8 mouse cellular contexts compared by ENCODE assay signal in genomic region chr16:38475681-38476311, GRCm38 (mm10). TPM values are rescaled to one million over a fixed set of nuclear protein-coding genes. Genes with fewer than 3 reads are reported as not detected.
DNase-seq lines count a peak whose midpoint lies in the region; ATAC-seq and TF ChIP-seq lines count a peak whose summit lies in the region.

No protein-coding gene starts in this region.

- TF ChIP-seq CTCF in E14TG2a.4 (conservative IDR thresholded peaks at IDR 0.05; ENCODE audit: low read length) = no peak

- H3K27ac ChIP-seq in forebrain, embryonic 15.5 days (replicated peaks) = no peak overlapping the region
- no peak overlapping the region for H3K27ac ChIP-seq in liver, embryonic 15.5 days (replicated peaks)

- H3K9ac ChIP-seq in forebrain, embryonic 15.5 days (replicated peaks) = no peak overlapping the region
- peak overlapping the region; percentile 51; the same call in 1 of the 2 replicates for H3K9ac ChIP-seq in liver, embryonic 15.5 days

- peaks cover 64% of the 10 kb centered on the region for H3K4me1 ChIP-seq in E14TG2a.4 (replicated peaks; ENCODE audit: low read depth, low read length)
- H3K4me1 ChIP-seq in forebrain, embryonic 15.5 days = peaks cover 11% of the 10 kb centered on the region; the same call in 1 of the 2 replicates
- H3K4me1 ChIP-seq in liver, embryonic 15.5 days (replicated peaks) = peaks cover 49% of the 10 kb centered on the region

- H3K4me3 ChIP-seq in E14TG2a.4 (replicated peaks; ENCODE audit: low read length) = peak overlapping the region; percentile 69
- no peak overlapping the region for H3K4me3 ChIP-seq in forebrain, embryonic 15.5 days
- H3K4me3 ChIP-seq in liver, embryonic 15.5 days (replicated peaks) = peak overlapping the region; percentile 59; the same call in 1 of the 2 replicates

- 62% methylated on average over 4 of the region's 4 CpGs for WGBS in forebrain, embryonic 15.5 days
- WGBS in liver, embryonic 15.5 days (ENCODE audit: insufficient replicate concordance) = 32% methylated on average over 4 of the region's 4 CpGs

- no peaks in the 10 kb centered on the region for H3K9me3 ChIP-seq in E14TG2a.4 (ENCODE audit: low read length)
- no peaks in the 10 kb centered on the region; the same call in 1 of the 2 replicates for H3K9me3 ChIP-seq in forebrain, embryonic 15.5 days
- H3K9me3 ChIP-seq in liver, embryonic 15.5 days (replicated peaks) = no peaks in the 10 kb centered on the region

- H3K36me3 ChIP-seq in E14TG2a.4 (ENCODE audit: insufficient read depth, low read length) = no peaks in the 10 kb centered on the region; the same call in 1 of the 2 replicates
- no peaks in the 10 kb centered on the region for H3K36me3 ChIP-seq in forebrain, embryonic 15.5 days
- no peaks in the 10 kb centered on the region for H3K36me3 ChIP-seq in liver, embryonic 15.5 days (replicated peaks)

- ATAC-seq in forebrain, embryonic 15.5 days (replicated peaks) = no peak
- ATAC-seq in liver, embryonic 15.5 days (ENCODE audit: insufficient read depth) = no peak

- H3K27me3 ChIP-seq in E14TG2a.4 (ENCODE audit: insufficient read depth, low read length) = no peaks in the 10 kb centered on the region; the same call in 1 of the 2 replicates
- H3K27me3 ChIP-seq in forebrain, embryonic 15.5 days = no peaks in the 10 kb centered on the region
- no peaks in the 10 kb centered on the region for H3K27me3 ChIP-seq in liver, embryonic 15.5 days

- DNase-seq in heart, adult 11 months = peak; percentile 90
- no peak for DNase-seq in heart, adult 8-10 months (ENCODE audit: low spot score)
- no peak for DNase-seq in embryo, embryonic 9.5 days (ENCODE audit: extremely low spot score)
- DNase-seq in frontal cortex, adult 2 months (ENCODE audit: extremely low spot score in 1 of 2, low spot score in 1 of 2) = no peak
- no peak for DNase-seq in thymus, postnatal 10 days (ENCODE audit: low spot score in 2 of 2)

- H3K4me2 ChIP-seq in forebrain, embryonic 15.5 days (replicated peaks) = peak overlapping the region; percentile 68
- peak overlapping the region; percentile 88 for H3K4me2 ChIP-seq in liver, embryonic 15.5 days

RNA-seq across cellular contexts. Expression of gene Cd80, which starts 20.4 kb away (rescaled TPM):
- total RNA-seq in heart, adult 8-10 months (2022) = 1 to 10 TPM in 1 of 4 experiments, under 1 TPM in 3; 0.54 to 1.3 (median 0.77) TPM
- 0.55 and 0.59 TPM in 2 replicates for polyA plus RNA-seq in forebrain, embryonic 15.5 days (2015; fragmentation: Nextera tagmentation; extraction: Ambion mirVana)
- 0.21 and 0.28 TPM in 2 replicates for polyA plus RNA-seq in liver, embryonic 15.5 days (2015; fragmentation: Nextera tagmentation; extraction: Ambion mirVana)
- polyA plus RNA-seq in frontal cortex, adult 2 months (2012; rRNA removed) = 0.48 TPM in 2 replicates

RNA-seq across cellular contexts. Expression of gene Adprh, which starts 23.3 kb away (rescaled TPM):
- total RNA-seq in heart, adult 8-10 months (2022) = 10 to 100 TPM; 23.8 to 24.8 (median 24.0) TPM
- polyA plus RNA-seq in forebrain, embryonic 15.5 days (2015; fragmentation: Nextera tagmentation; extraction: Ambion mirVana) = 131 and 141 TPM in 2 replicates
- polyA plus RNA-seq in liver, embryonic 15.5 days (2015; fragmentation: Nextera tagmentation; extraction: Ambion mirVana) = 29.4 and 32.4 TPM in 2 replicates
- polyA plus RNA-seq in frontal cortex, adult 2 months (2012; rRNA removed) = 59.6 and 61.6 TPM in 2 replicates

RNA-seq across cellular contexts. Expression of gene Pla1a, which starts 42.9 kb away (rescaled TPM):
- total RNA-seq in heart, adult 8-10 months (2022) = 10 to 100 TPM in 3 of 4 experiments, 1 to 10 TPM in 1; 5.9 to 12.0 (median 10.6) TPM
- polyA plus RNA-seq in forebrain, embryonic 15.5 days (2015; fragmentation: Nextera tagmentation; extraction: Ambion mirVana) = 0.34 and 0.41 TPM in 2 replicates
- polyA plus RNA-seq in liver, embryonic 15.5 days (2015; fragmentation: Nextera tagmentation; extraction: Ambion mirVana) = 27.2 and 30.5 TPM in 2 replicates
- polyA plus RNA-seq in frontal cortex, adult 2 months (2012; rRNA removed) = 1.8 and 2.4 TPM in 2 replicates

RNA-seq across cellular contexts. Expression of gene Timmdc1, which starts 46.7 kb away (rescaled TPM):
- 10 to 100 TPM; 63.6 to 71.6 (median 66.7) TPM for total RNA-seq in heart, adult 8-10 months (2022)
- polyA plus RNA-seq in forebrain, embryonic 15.5 days (2015; fragmentation: Nextera tagmentation; extraction: Ambion mirVana) = 37.9 and 39.3 TPM in 2 replicates
- polyA plus RNA-seq in liver, embryonic 15.5 days (2015; fragmentation: Nextera tagmentation; extraction: Ambion mirVana) = 10.2 and 12.4 TPM in 2 replicates
- polyA plus RNA-seq in frontal cortex, adult 2 months (2012; rRNA removed) = 16.4 and 18.1 TPM in 2 replicates
